Mouse (Mus musculus): ENCODE results near the gene Depdc1b. TPM values are rescaled to one million over a fixed set of nuclear protein-coding genes. Genes with fewer than 3 reads are reported as not detected.

Depdc1b gene
- polyA plus RNA-seq, 1 experiment from 2014 or later: 6.4 TPM

GRCm38 (mm10) chr13:108323866-108324829 is 8.0 kb downstream of the Depdc1b start:
- H3K4me3 ChIP-seq (ENCODE audit: low read length): no peak overlapping the region
- H3K4me2 ChIP-seq (ENCODE audit: low read depth, low read length): no peak overlapping the region
- peaks cover 22% of the 10 kb centered on the region for H3K27me3 ChIP-seq (ENCODE audit: control insufficient read depth, insufficient read depth, low read length)
- no peaks in the 10 kb centered on the region for H3K9me3 ChIP-seq (replicated peaks; ENCODE audit: control insufficient read depth, low read length)
- no peak overlapping the region for H3K9ac ChIP-seq (ENCODE audit: low read length)
- 87% methylated on average over 22 of the region's 22 CpGs for WGBS
- no peaks in the 10 kb centered on the region for H3K36me3 ChIP-seq (ENCODE audit: control insufficient read depth, insufficient read depth)
- no peak for ATAC-seq (replicated peaks; ENCODE audit: extremely low read depth, insufficient read depth, low FRiP score)
- H3K4me1 ChIP-seq (ENCODE audit: control insufficient read depth, insufficient read depth, low read length): no peaks in the 10 kb centered on the region
- H3K27ac ChIP-seq (ENCODE audit: low read length): no peak overlapping the region

GRCm38 (mm10) chr13:108325871-108326270 is 9.7 kb downstream of the Depdc1b start:
- Histone ChIP-seq H3K4me1 (ENCODE audit: control insufficient read depth, insufficient read depth, low read length) (no peaks in the 10 kb centered on the region), H3K4me3 (ENCODE audit: low read length) (no peak overlapping the region), H3K9ac (ENCODE audit: low read length) (no peak overlapping the region), H3K36me3 (ENCODE audit: control insufficient read depth, insufficient read depth) (no peaks in the 10 kb centered on the region), H3K9me3 (replicated peaks; ENCODE audit: control insufficient read depth, low read length) (no peaks in the 10 kb centered on the region), H3K27me3 (ENCODE audit: control insufficient read depth, insufficient read depth, low read length) (peaks cover 17% of the 10 kb centered on the region), H3K27ac (ENCODE audit: low read length) (no peak overlapping the region), H3K4me2 (ENCODE audit: low read depth, low read length) (no peak overlapping the region)
- 86% methylated on average over 5 of the region's 5 CpGs for WGBS
- ATAC-seq (replicated peaks; ENCODE audit: extremely low read depth, insufficient read depth, low FRiP score): no peak

GRCm38 (mm10) chr13:108326351-108326750 is 10.2 kb downstream of the Depdc1b start:
- H3K4me3 ChIP-seq (ENCODE audit: low read length): no peak overlapping the region
- H3K27me3 ChIP-seq (ENCODE audit: control insufficient read depth, insufficient read depth, low read length): peaks cover 17% of the 10 kb centered on the region
- WGBS: 90% methylated on average over 10 of the region's 10 CpGs
- ATAC-seq (replicated peaks; ENCODE audit: extremely low read depth, insufficient read depth, low FRiP score): no peak
- no peaks in the 10 kb centered on the region for H3K9me3 ChIP-seq (replicated peaks; ENCODE audit: control insufficient read depth, low read length)
- H3K9ac ChIP-seq (ENCODE audit: low read length): no peak overlapping the region
- no peak overlapping the region for H3K27ac ChIP-seq (ENCODE audit: low read length)
- H3K4me1 ChIP-seq (ENCODE audit: control insufficient read depth, insufficient read depth, low read length): no peaks in the 10 kb centered on the region
- no peaks in the 10 kb centered on the region for H3K36me3 ChIP-seq (ENCODE audit: control insufficient read depth, insufficient read depth)
- no peak overlapping the region for H3K4me2 ChIP-seq (ENCODE audit: low read depth, low read length)

- Histone ChIP-seq H3K9me3 (replicated peaks; ENCODE audit: control insufficient read depth, low read length) (no peaks in the 10 kb centered on the region), H3K4me1 (ENCODE audit: control insufficient read depth, insufficient read depth, low read length) (no peaks in the 10 kb centered on the region), H3K4me3 (ENCODE audit: low read length) (no peak overlapping the region), H3K4me2 (ENCODE audit: low read depth, low read length) (no peak overlapping the region), H3K27me3 (ENCODE audit: control insufficient read depth, insufficient read depth, low read length) (peaks cover 17% of the 10 kb centered on the region), H3K9ac (ENCODE audit: low read length) (no peak overlapping the region), H3K27ac (ENCODE audit: low read length) (no peak overlapping the region), H3K36me3 (ENCODE audit: control insufficient read depth, insufficient read depth) (no peaks in the 10 kb centered on the region)
- WGBS: 86% methylated on average over 7 of the region's 7 CpGs
- no peak for ATAC-seq (replicated peaks; ENCODE audit: extremely low read depth, insufficient read depth, low FRiP score)
Measured at GRCm38 (mm10) chr13:108327047-108327446, 10.9 kb downstream of the Depdc1b start.

DNA sequence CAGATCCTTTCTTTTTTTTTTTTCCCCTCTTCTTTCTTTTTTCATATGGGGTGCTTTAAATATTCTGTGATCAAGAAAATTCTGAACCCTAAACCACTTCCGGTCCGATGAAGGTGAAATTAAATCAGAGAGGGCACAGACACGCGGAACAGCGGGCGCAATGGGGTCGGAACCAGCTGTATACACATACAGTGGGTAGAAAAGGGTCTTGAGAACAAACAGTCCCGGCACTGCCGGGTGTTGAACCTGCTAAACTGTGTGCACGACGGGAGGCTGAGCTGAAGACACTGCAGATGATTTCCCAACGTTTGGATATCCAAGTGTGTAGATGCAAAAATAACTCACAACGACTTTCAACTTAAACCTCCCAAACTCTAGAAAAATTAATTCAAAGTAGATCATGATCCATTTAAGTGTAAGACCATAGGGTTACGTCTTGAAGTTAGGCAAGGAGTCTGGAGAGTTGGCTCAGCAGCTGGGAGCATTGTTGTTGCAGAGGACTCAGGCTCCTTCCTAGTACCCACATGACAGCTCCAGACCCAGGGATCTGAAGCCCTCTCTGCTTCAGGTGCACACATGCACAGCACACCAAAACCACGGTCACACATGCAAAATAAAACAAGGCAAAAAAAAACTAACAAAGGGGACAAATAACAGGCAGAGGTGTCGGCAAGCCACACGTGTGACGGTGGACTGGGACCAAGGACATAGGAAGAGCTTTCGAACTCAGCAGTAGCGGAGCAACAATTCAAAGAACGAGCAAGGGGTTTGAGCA is 12.5 kb downstream of the Depdc1b start:
- 89% methylated on average over 21 of the region's 21 CpGs for WGBS
- H3K4me2 ChIP-seq (ENCODE audit: low read depth, low read length): no peak overlapping the region
- H3K27ac ChIP-seq (ENCODE audit: low read length): no peak overlapping the region
- no peaks in the 10 kb centered on the region for H3K36me3 ChIP-seq (ENCODE audit: control insufficient read depth, insufficient read depth)
- no peak for ATAC-seq (replicated peaks; ENCODE audit: extremely low read depth, insufficient read depth, low FRiP score)
- no peak overlapping the region for H3K4me3 ChIP-seq (ENCODE audit: low read length)
- no peaks in the 10 kb centered on the region for H3K9me3 ChIP-seq (replicated peaks; ENCODE audit: control insufficient read depth, low read length)
- no peaks in the 10 kb centered on the region for H3K4me1 ChIP-seq (ENCODE audit: control insufficient read depth, insufficient read depth, low read length)
- H3K9ac ChIP-seq (ENCODE audit: low read length): no peak overlapping the region
- H3K27me3 ChIP-seq (ENCODE audit: control insufficient read depth, insufficient read depth, low read length): peaks cover 9% of the 10 kb centered on the region

- 58% methylated on average over 3 of the region's 3 CpGs for WGBS
- Histone ChIP-seq H3K4me3 (ENCODE audit: low read length) (no peak overlapping the region), H3K36me3 (ENCODE audit: control insufficient read depth, insufficient read depth) (no peaks in the 10 kb centered on the region), H3K27me3 (ENCODE audit: control insufficient read depth, insufficient read depth, low read length) (peaks cover 6% of the 10 kb centered on the region; the same call in 1 of the 2 replicates), H3K4me2 (ENCODE audit: low read depth, low read length) (no peak overlapping the region), H3K9me3 (replicated peaks; ENCODE audit: control insufficient read depth, low read length) (no peaks in the 10 kb centered on the region), H3K4me1 (ENCODE audit: control insufficient read depth, insufficient read depth, low read length) (no peaks in the 10 kb centered on the region), H3K27ac (ENCODE audit: low read length) (no peak overlapping the region), H3K9ac (ENCODE audit: low read length) (no peak overlapping the region)
- ATAC-seq (replicated peaks; ENCODE audit: extremely low read depth, insufficient read depth, low FRiP score): no peak
Measured at GRCm38 (mm10) chr13:108329693-108330092, 13.6 kb downstream of the Depdc1b start.

GRCm38 (mm10) chr13:108335257-108336003 is 19.3 kb downstream of the Depdc1b start:
- Histone ChIP-seq H3K9me3 (replicated peaks; ENCODE audit: control insufficient read depth, low read length) (no peaks in the 10 kb centered on the region), H3K4me3 (ENCODE audit: low read length) (no peak overlapping the region), H3K4me2 (ENCODE audit: low read depth, low read length) (no peak overlapping the region), H3K9ac (ENCODE audit: low read length) (no peak overlapping the region), H3K36me3 (ENCODE audit: control insufficient read depth, insufficient read depth) (no peaks in the 10 kb centered on the region), H3K4me1 (ENCODE audit: control insufficient read depth, insufficient read depth, low read length) (peaks cover 3% of the 10 kb centered on the region; the same call in 1 of the 2 replicates), H3K27me3 (ENCODE audit: control insufficient read depth, insufficient read depth, low read length) (no peaks in the 10 kb centered on the region), H3K27ac (ENCODE audit: low read length) (no peak overlapping the region)
- 65% methylated on average over 15 of the region's 15 CpGs for WGBS
- no peak for ATAC-seq (replicated peaks; ENCODE audit: extremely low read depth, insufficient read depth, low FRiP score)

GRCm38 (mm10) chr13:108336192-108336591 is 20.1 kb downstream of the Depdc1b start:
- Histone ChIP-seq H3K4me3 (ENCODE audit: low read length) (no peak overlapping the region), H3K4me1 (ENCODE audit: control insufficient read depth, insufficient read depth, low read length) (peaks cover 3% of the 10 kb centered on the region; the same call in 1 of the 2 replicates), H3K9me3 (replicated peaks; ENCODE audit: control insufficient read depth, low read length) (no peaks in the 10 kb centered on the region), H3K27me3 (ENCODE audit: control insufficient read depth, insufficient read depth, low read length) (no peaks in the 10 kb centered on the region), H3K4me2 (ENCODE audit: low read depth, low read length) (no peak overlapping the region), H3K9ac (ENCODE audit: low read length) (no peak overlapping the region), H3K27ac (ENCODE audit: low read length) (no peak overlapping the region), H3K36me3 (ENCODE audit: control insufficient read depth, insufficient read depth) (no peaks in the 10 kb centered on the region)
- 85% methylated on average over 11 of the region's 11 CpGs for WGBS
- no peak for ATAC-seq (replicated peaks; ENCODE audit: extremely low read depth, insufficient read depth, low FRiP score)

Data from heart, embryonic 16.5 days (tissue).